Mouse (Mus musculus) forebrain, embryonic 15.5 days (tissue): ENCODE measurements at regions not wholly inside any gene's neighbourhood (a gene's known extent, or its start where the extent isn't known, plus 50 kb on each side); places are given as distances from the start of the nearest gene placed in this dataset.
"Not testable (repeated sequence)": the region's sequence is repeated elsewhere in the genome, so short reads cannot be mapped to it uniquely, and the experiment has no call there.

ENCODE experiments used
- ATAC-seq: fragments of 200-750 bp; cut with Nextera tagmentation; replicated peaks from 2 replicates; pipeline ENCODE4 v1.8.0; 2017; ENCODE audit warnings: mild to moderate bottlenecking, moderate TSS enrichment, moderate library complexity
- H3K27ac ChIP-seq: fragments of 300-500 bp; sonication (generic); replicated peaks from 2 replicates; pipeline ENCODE4 v1.5.1; 2015; ENCODE audit warnings: mild to moderate bottlenecking, inconsistent platforms
- H3K27me3 ChIP-seq: fragments of 300-500 bp; sonication (generic); 2 replicates; pipeline ENCODE4 v1.6.1; 2015; ENCODE audit warnings: inconsistent platforms
- H3K36me3 ChIP-seq: fragments of 300-500 bp; sonication (generic); 2 replicates; pipeline ENCODE4 v1.6.1; 2015; ENCODE audit warnings: mild to moderate bottlenecking, inconsistent platforms
- H3K4me1 ChIP-seq: fragments of 300-500 bp; sonication (generic); 2 replicates; pipeline ENCODE4 v1.6.1; 2015; ENCODE audit warnings: inconsistent platforms
- H3K4me2 ChIP-seq: fragments of 300-500 bp; sonication (generic); replicated peaks from 2 replicates; pipeline ENCODE4 v1.6.1; 2015; ENCODE audit warnings: mild to moderate bottlenecking, inconsistent platforms
- H3K4me3 ChIP-seq: fragments of 300-500 bp; sonication (generic); 2 replicates; pipeline ENCODE4 v1.5.1; 2015; ENCODE audit warnings: mild to moderate bottlenecking, inconsistent platforms
- H3K9ac ChIP-seq: fragments of 300-500 bp; sonication (generic); replicated peaks from 2 replicates; pipeline ENCODE4 v1.6.1; 2015; ENCODE audit warnings: mild to moderate bottlenecking, inconsistent platforms
- H3K9me3 ChIP-seq: fragments of 300-500 bp; sonication (generic); 2 replicates; pipeline ENCODE4 v1.6.1; 2016; ENCODE audit warnings: inconsistent platforms
- WGBS: fragments of 180-500 bp; shearing (Covaris S2); methylation state at CpG from one replicate; pipeline ENCODE4 v1.1.7; 2015; ENCODE audit warnings: mixed read lengths; 5-methylcytosine and 5-hydroxymethylcytosine counted together

DNA sequence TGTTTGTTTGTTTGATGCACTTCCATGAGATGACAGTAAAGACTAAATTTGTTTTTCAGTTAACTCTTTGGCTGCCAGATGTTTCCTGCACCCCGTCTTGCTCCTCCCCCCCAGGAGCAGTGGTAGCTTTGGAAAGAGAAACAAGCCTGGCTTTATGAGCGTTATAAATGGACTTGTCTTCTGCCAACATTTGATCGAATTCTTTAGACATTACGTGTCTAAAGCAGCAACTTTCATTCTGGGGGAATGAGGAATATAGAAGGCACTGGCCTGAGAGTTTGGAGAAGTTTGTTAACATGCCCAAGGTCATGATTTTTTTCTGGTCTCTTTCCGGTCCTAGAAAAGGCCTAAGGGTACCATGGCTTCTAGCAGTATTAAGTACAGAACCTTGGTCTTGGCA is 148.8 kb upstream of the Fbxl4 start:
- H3K27ac ChIP-seq = no peak overlapping the region
- ATAC-seq = no peak
- no peak overlapping the region for H3K4me3 ChIP-seq
- no peaks in the 10 kb centered on the region for H3K36me3 ChIP-seq
- no peaks in the 10 kb centered on the region for H3K27me3 ChIP-seq
- no peaks in the 10 kb centered on the region for H3K4me1 ChIP-seq
- H3K9ac ChIP-seq = no peak overlapping the region
- no peak overlapping the region for H3K4me2 ChIP-seq
- 83% methylated on average over 5 of the region's 5 CpGs for WGBS
- no peaks in the 10 kb centered on the region for H3K9me3 ChIP-seq

DNA sequence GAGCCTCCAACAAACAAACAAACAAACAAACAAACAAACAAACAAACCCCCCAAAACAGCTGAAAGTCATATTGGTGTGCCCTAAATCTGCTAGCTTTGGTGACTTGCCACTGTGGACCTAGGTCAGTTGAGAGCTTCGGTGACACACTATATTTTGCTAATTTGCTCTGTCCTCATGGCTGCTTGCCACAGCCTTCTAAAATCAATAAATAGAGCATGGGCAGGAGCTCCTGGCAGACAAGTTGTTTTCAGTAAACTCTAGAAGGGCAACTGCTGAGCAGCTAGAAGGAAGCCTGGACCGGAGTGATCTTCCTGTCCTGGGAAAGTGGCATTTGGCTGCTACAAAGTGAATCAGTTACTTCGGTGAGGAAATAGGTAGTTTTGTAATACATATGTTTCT is 119.7 kb upstream of the Fbxl4 start:
- no peaks in the 10 kb centered on the region for H3K36me3 ChIP-seq
- WGBS = 87% methylated on average over 3 of the region's 3 CpGs
- H3K9me3 ChIP-seq = no peaks in the 10 kb centered on the region
- H3K4me3 ChIP-seq = no peak overlapping the region
- H3K4me1 ChIP-seq = no peaks in the 10 kb centered on the region
- ATAC-seq = no peak
- H3K27ac ChIP-seq = no peak overlapping the region
- no peak overlapping the region for H3K4me2 ChIP-seq
- no peaks in the 10 kb centered on the region for H3K27me3 ChIP-seq
- H3K9ac ChIP-seq = no peak overlapping the region

DNA sequence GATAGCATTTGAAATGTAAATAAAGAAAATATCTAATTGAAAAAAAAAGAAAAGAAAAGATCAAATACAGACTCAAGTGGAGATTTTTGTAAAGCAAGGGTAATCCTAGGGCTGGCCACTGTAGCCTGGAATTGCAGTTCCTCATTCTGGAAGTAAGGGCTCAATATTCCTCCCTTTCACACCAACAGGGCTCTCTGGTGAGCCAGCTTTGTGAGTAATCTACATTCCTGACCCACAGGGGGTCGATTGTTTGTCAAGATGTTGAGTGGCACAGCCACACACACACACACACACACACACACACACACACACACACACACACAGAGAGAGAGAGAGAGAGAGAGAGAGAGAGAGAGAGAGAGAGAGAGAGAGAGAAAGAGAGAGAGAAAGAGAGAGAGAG is 107.1 kb upstream of the Fbxl4 start:
- 0% methylated on average over 1 of the region's 1 CpGs for WGBS
- H3K36me3 ChIP-seq, H3K4me1 ChIP-seq: not testable (repeated sequence)

DNA sequence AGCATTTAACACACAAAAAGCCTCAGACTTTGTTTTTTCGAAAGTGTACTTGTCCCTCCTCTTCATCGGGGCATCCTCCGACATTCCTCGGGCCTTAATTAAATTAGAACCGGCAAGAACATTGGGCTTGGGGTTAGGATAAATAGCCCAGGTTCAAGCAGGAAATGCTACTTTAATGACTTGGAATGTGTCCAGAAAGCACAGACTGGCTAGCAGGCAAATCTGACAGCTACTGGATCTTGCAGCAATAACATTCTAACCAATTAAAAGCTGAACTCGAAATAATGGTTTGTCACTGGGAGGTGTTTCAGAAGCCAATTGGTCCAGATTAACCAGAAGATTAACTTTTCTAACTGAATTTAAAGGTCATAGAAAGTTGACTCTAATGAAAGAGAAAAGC is 93.4 kb upstream of the Fbxl4 start:
- H3K9ac ChIP-seq = no peak overlapping the region
- 11% methylated on average over 6 of the region's 6 CpGs for WGBS

More for the DNA sequence above, 107.1 kb upstream of the Fbxl4 start:
- H3K27ac ChIP-seq, H3K4me2 ChIP-seq, H3K4me3 ChIP-seq, H3K9ac ChIP-seq, H3K27me3 ChIP-seq, H3K9me3 ChIP-seq, ATAC-seq: not testable (repeated sequence)

DNA sequence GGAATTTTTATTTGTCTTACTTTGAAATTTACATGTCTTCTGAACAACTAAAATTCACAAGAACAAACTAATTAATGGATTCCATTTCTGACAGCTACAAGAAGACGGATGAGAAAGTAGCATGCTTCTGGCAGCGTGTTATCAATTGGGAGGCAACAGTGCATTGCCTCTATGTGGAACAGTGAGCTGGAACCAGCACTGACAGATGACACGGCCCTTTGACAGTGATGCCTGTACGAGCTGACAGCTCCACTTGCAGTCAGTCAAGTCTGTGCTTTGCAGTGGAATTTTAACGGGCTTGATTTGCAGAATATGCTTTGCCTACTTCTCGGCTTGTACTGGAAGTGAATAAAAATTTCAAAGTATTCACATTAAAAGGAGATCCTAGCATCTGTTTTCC is 88.3 kb upstream of the Fbxl4 start:
- peak; percentile 82 for ATAC-seq
- Histone ChIP-seq H3K27ac (no peak overlapping the region), H3K4me1 (0 out of 2 replicates have a peak, but pooled peaks cover 4% of the 10 kb centered on the region), H3K9me3 (no peaks in the 10 kb centered on the region), H3K36me3 (no peaks in the 10 kb centered on the region), H3K4me2 (no peak overlapping the region), H3K4me3 (no peak overlapping the region), H3K9ac (no peak overlapping the region), H3K27me3 (no peaks in the 10 kb centered on the region)
- WGBS = 24% methylated on average over 6 of the region's 6 CpGs

More for the DNA sequence above, 93.4 kb upstream of the Fbxl4 start:
- peaks cover 8% of the 10 kb centered on the region; the same call in 1 of the 2 replicates for H3K4me1 ChIP-seq
- H3K27ac ChIP-seq = no peak overlapping the region
- H3K9me3 ChIP-seq = no peaks in the 10 kb centered on the region
- 0 out of 2 replicates have a peak, but pooled peaks have one; percentile 46 for ATAC-seq
- no peak overlapping the region for H3K4me3 ChIP-seq
- no peaks in the 10 kb centered on the region for H3K36me3 ChIP-seq
- H3K4me2 ChIP-seq = no peak overlapping the region
- no peaks in the 10 kb centered on the region for H3K27me3 ChIP-seq

DNA sequence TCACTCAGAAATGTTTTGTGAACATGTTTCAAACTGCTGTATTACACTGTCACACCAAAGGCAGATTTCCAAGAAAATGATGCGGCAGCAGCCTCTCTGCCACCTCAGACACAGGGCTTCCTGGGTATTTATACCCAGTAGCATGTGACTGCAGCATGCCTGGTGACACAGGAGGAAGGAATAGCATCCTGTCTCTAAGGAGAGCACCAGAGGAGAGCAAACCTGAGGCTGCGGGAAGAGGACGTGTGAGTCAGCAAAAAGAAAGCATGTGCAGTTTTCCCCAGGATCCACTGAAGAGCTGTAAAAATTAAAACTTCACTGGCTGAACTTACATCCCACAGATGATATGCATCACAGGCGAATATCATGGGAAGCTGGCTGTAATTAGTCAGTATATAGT is 83.2 kb upstream of the Fbxl4 start:
- H3K4me2 ChIP-seq = no peak overlapping the region
- 82% methylated on average over 4 of the region's 4 CpGs for WGBS
- no peak overlapping the region for H3K27ac ChIP-seq
- H3K4me3 ChIP-seq = no peak overlapping the region
- H3K4me1 ChIP-seq = no peaks in the 10 kb centered on the region
- H3K9ac ChIP-seq = no peak overlapping the region
- H3K36me3 ChIP-seq = no peaks in the 10 kb centered on the region
- H3K9me3 ChIP-seq = no peaks in the 10 kb centered on the region
- ATAC-seq = no peak
- no peaks in the 10 kb centered on the region for H3K27me3 ChIP-seq

DNA sequence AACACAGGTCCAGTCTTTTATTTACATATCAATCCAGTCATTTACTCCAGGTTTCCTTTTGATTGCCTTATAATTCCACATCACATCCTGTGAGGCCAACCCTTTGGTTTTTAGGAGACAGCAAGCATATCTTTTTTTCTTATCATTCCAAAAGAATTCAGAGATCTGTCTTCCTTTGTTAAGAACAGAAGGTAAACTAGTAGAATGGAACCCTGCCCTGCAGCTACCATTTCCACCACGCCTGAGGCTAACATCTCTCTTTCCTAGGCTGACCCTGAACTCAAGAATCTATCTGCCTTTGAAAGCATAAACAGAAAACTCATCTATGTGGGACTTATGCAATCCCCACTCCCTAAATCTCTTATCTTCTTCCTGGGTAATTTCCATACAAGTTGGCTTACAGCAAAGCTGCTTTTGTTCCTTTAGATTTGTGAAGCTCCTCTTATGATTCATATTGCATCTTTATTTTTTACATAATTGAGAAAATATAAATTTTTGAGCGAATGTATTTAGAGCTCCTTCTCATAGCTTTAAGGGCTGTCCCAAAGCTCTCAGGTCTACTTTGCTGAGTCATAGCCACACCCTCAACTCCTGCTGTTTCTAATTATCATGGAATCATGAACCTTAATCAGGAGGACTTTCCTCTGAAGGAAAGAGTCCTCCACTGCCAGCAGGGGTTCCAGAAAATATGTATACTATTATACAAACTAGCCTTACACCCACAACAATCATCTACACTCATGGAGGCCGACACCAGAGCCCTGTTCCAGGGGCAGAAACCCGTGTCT is 74.6 kb upstream of the Fbxl4 start:
- Histone ChIP-seq H3K9ac (no peak overlapping the region), H3K36me3 (no peaks in the 10 kb centered on the region), H3K27me3 (no peaks in the 10 kb centered on the region), H3K4me2 (no peak overlapping the region), H3K27ac (no peak overlapping the region), H3K4me3 (no peak overlapping the region), H3K9me3 (no peaks in the 10 kb centered on the region), H3K4me1 (no peaks in the 10 kb centered on the region)
- 75% methylated on average over 4 of the region's 4 CpGs for WGBS
- no peak for ATAC-seq

DNA sequence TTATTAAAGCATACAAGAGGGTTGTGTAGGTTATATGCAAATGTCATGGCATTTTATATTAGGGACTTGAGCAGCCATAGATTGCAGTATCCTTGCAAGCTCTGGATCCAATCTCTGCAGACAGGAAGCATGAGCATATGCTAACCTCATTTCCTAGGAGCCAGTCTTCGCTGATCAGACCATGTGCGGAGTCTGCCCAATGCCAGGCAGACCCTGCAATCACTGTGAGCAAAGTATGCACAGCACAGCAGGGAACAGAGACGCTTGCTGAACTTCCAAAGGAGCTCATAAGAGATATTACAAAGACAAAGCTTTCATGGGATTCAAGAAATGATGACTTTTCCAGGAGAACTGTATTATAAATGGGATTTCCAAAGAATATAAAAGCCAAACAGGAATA is 65.2 kb upstream of the Fbxl4 start:
- no peak for ATAC-seq

DNA sequence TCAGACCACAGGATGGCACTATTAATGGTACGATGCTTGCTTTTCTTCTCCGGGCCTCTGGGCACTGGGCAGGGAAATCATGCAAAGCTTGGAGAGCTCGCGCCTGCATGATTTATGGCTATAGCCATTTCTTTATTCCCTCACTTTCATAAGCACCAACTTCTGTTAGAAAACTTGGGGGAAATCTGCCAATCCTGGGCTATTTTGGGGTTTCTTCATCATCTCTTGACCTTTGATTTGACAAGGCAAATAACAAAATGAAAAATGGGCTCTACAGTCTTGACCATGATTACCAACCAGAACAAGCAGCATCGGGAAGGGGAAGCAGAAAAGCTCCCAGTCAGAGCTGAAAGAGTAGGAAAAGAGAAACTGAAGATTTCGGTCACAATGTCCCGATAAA is 57.1 kb upstream of the Fbxl4 start:
- no peak for ATAC-seq
- H3K9me3 ChIP-seq = 0 out of 2 replicates have a peak, but pooled peaks cover 6% of the 10 kb centered on the region
- H3K9ac ChIP-seq = no peak overlapping the region
- no peak overlapping the region for H3K4me3 ChIP-seq
- peaks cover 23% of the 10 kb centered on the region for H3K4me1 ChIP-seq
- 91% methylated on average over 7 of the region's 7 CpGs for WGBS
- no peak overlapping the region for H3K27ac ChIP-seq
- H3K36me3 ChIP-seq = no peaks in the 10 kb centered on the region
- H3K27me3 ChIP-seq = no peaks in the 10 kb centered on the region
- no peak overlapping the region for H3K4me2 ChIP-seq

More for the DNA sequence above, 65.2 kb upstream of the Fbxl4 start:
- Histone ChIP-seq H3K9ac (no peak overlapping the region), H3K4me1 (no peaks in the 10 kb centered on the region), H3K27me3 (no peaks in the 10 kb centered on the region), H3K4me2 (no peak overlapping the region), H3K9me3 (no peaks in the 10 kb centered on the region), H3K36me3 (no peaks in the 10 kb centered on the region), H3K27ac (no peak overlapping the region), H3K4me3 (no peak overlapping the region)
- 53% methylated on average over 3 of the region's 3 CpGs for WGBS

DNA sequence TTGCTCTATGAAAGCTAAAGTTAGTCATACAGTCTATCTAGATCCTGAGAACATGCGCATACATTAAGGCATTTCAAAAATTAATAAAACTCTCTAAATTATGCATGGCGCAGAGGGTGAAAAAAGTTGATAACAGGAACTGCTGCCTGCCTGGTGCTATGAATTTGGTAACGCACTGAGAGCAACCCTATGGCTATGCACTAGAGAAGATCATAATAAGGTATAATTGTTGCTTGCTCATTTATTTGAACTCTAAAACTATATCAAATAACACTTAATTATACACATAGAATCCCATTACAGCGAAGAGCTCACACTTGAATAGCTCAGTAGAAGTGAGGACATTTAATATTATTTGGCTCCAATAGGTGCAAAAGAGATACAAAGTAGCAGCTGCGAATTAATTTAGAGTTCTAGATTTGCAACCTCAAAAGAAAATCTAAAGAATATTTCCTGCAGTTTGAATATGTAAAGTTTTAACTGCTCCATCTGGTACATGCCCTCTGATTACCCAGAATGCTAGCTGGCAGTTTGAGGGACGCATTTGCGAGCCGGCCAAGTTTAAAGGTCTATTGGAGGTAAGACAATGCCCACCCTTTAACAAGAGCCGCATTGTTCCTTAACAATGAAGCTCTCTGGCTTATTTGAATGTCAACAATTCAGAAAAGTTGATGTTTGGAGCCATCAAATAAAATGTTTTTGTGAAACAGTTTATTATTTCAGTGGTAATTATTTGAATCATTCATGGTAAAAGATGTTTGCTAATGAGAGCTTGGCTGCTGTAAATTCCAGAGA is 56.0 kb upstream of the Fbxl4 start:
- Histone ChIP-seq H3K4me1 (peaks cover 23% of the 10 kb centered on the region), H3K9ac (no peak overlapping the region), H3K9me3 (0 out of 2 replicates have a peak, but pooled peaks cover 6% of the 10 kb centered on the region), H3K4me2 (0 out of 2 replicates have a peak overlapping the region, but pooled peaks have one; percentile 7), H3K4me3 (no peak overlapping the region), H3K36me3 (no peaks in the 10 kb centered on the region), H3K27me3 (no peaks in the 10 kb centered on the region), H3K27ac (peak overlapping the region; percentile 63)
- peak; percentile 92 for ATAC-seq
- 28% methylated on average over 9 of the region's 9 CpGs for WGBS

DNA sequence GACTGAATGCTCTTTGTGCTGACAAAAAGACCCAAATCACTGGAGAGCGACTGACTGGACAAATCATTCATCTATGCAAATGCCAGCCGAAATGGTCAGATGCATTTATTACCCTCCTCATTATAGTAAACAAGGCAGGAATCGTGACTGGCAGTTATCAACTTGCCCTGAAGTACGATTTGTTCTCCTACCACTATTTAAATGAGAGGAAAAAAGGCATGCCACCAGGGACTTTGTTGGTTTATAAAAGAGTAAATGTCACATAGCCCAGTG is 55.5 kb upstream of the Fbxl4 start:
- H3K4me1 ChIP-seq = peaks cover 23% of the 10 kb centered on the region
- ATAC-seq = peak; percentile 71
- no peak overlapping the region for H3K4me3 ChIP-seq
- no peak overlapping the region for H3K9ac ChIP-seq
- 0 out of 2 replicates have a peak overlapping the region, but pooled peaks have one; percentile 7 for H3K4me2 ChIP-seq
- no peaks in the 10 kb centered on the region for H3K36me3 ChIP-seq
- H3K27me3 ChIP-seq = no peaks in the 10 kb centered on the region
- H3K9me3 ChIP-seq = 0 out of 2 replicates have a peak, but pooled peaks cover 6% of the 10 kb centered on the region
- H3K27ac ChIP-seq = peak overlapping the region; percentile 63
- WGBS = 11% methylated on average over 4 of the region's 4 CpGs

DNA sequence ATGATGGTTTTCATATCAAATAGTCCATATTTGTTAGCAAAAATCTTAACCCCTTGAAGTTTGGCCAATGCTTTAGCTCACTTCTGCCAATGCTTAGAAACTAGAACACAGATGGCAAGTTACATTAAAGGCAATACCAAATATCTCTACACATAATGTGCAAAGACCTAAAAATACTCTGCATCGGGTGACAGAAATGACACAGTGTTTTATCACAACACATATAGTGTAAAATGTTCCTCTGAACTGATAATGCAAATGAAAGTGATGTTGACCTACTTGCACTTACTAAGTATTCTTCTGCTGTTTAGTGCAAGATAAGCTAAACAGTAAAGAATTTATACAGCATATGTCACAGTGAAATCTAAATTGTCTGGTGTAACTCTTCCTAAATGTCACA is 55.1 kb upstream of the Fbxl4 start:
- peak overlapping the region; percentile 63; the same call in 1 of the 2 replicates for H3K27ac ChIP-seq
- peaks cover 23% of the 10 kb centered on the region for H3K4me1 ChIP-seq
- ATAC-seq = peak; percentile 57
- no peaks in the 10 kb centered on the region for H3K36me3 ChIP-seq
- H3K27me3 ChIP-seq = no peaks in the 10 kb centered on the region
- no peak overlapping the region for H3K4me2 ChIP-seq
- H3K9me3 ChIP-seq = 0 out of 2 replicates have a peak, but pooled peaks cover 6% of the 10 kb centered on the region
- H3K9ac ChIP-seq = no peak overlapping the region
- H3K4me3 ChIP-seq = no peak overlapping the region
- 32% methylated on average over 1 of the region's 1 CpGs for WGBS
